8 mouse cellular contexts compared by ENCODE assay signal in genomic region chr1:191907431-191907810, GRCm38 (mm10). TPM values are rescaled to one million over a fixed set of nuclear protein-coding genes. Genes with fewer than 3 reads are reported as not detected.
A peak's percentile ranks its signal among the peaks of the same experiment; 100 is the strongest.
DNase-seq lines count a peak whose midpoint lies in the region; ATAC-seq lines count a peak whose summit lies in the region.

No protein-coding gene starts in this region.

- H3K4me3 ChIP-seq in hindbrain, embryonic 14.5 days (replicated peaks; ENCODE audit: low read length) = peak overlapping the region; percentile 65

- ATAC-seq in hindbrain, embryonic 14.5 days (ENCODE audit: low FRiP score) = peak; percentile 23

- H3K27me3 ChIP-seq in hindbrain, embryonic 14.5 days (ENCODE audit: control insufficient read depth, insufficient read depth, low read length) = no peaks in the 10 kb centered on the region

- peak; percentile 79 for DNase-seq in T-cell, adult 2 months (ENCODE audit: low spot score)
- DNase-seq in cerebellum, postnatal 36 days = peak; percentile 83 to 87
- DNase-seq in frontal cortex, postnatal 36 days (ENCODE audit: low spot score in 2 of 2) = peak; percentile 72 to 79
- peak; percentile 60 for DNase-seq in hindbrain, embryonic 14.5 days (ENCODE audit: low spot score)
- peak; percentile 76 to 78 for DNase-seq in layer of hippocampus, postnatal 36 days
- DNase-seq in lung, postnatal 25 days (ENCODE audit: low spot score) = peak; percentile 81
- DNase-seq in retina, adult 2 months (ENCODE audit: low read depth, low spot score) = peak; percentile 55
- DNase-seq in thymus, postnatal 36 days = peak; percentile 80 to 84

- H3K27ac ChIP-seq in hindbrain, embryonic 14.5 days = peak overlapping the region; percentile 87

- peaks cover 13% of the 10 kb centered on the region for H3K36me3 ChIP-seq in hindbrain, embryonic 14.5 days (replicated peaks; ENCODE audit: control insufficient read depth, insufficient read depth)

- H3K9me3 ChIP-seq in hindbrain, embryonic 14.5 days (ENCODE audit: control insufficient read depth, low read length) = no peaks in the 10 kb centered on the region

- H3K9ac ChIP-seq in hindbrain, embryonic 14.5 days = peak overlapping the region; percentile 74

- peak overlapping the region; percentile 71 for H3K4me2 ChIP-seq in hindbrain, embryonic 14.5 days (replicated peaks)

- under 1% methylated on average over 41 of the region's 43 CpGs for WGBS in hindbrain, embryonic 14.5 days

- peaks cover 51% of the 10 kb centered on the region for H3K4me1 ChIP-seq in hindbrain, embryonic 14.5 days (replicated peaks; ENCODE audit: control insufficient read depth, insufficient read depth, low read length)

RNA-seq across cellular contexts. Expression of gene Slc30a1, which starts 0.9 kb away (rescaled TPM):
- polyA plus RNA-seq in hindbrain, embryonic 14.5 days (2014; fragmentation: Nextera tagmentation; extraction: Ambion mirVana) = 3.5 and 3.7 TPM in 2 replicates
- 10 to 100 TPM; 32.2 to 33.7 TPM for total RNA-seq in layer of hippocampus, postnatal 36 days (2021)

Comparison
In these comparisons a context has a peak if more than half of its experiments do, and no peak if none do; other contexts are left out.
1. Peak in every context shown above with its lines: DNase-seq, ATAC-seq, H3K4me3 ChIP-seq and H3K27ac ChIP-seq.